Mouse (Mus musculus): ENCODE measurements around the gene Gm5129. TPM values are rescaled to one million over a fixed set of nuclear protein-coding genes. Genes with fewer than 3 reads are reported as not detected.
A peak's percentile ranks its signal among the peaks of the same experiment; 100 is the strongest.

Gm5129 gene
- polyA plus RNA-seq, 1 experiment from 2014 or later = not detected

DNA sequence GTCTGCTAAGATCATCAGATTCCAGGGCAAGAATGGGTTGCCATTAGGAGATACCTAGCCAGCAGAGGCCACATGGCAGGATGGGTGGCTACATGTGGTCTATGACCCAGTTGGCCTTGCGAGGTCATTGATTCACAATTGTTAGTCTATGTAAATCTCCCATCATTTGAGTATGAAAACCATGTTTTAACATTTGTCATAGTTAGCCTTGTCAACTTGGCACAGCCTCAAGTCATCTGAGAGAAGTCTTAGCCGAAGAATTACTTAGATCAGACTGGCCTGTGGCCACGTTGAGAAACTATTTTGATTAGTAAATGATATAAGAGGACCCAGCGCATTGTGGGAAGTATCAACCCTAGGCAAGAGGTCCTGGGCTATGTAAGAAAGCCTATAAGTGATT lies 28.5 kb downstream of the Gm5129 start:
- H3K27ac ChIP-seq (ENCODE audit: low read depth, low read length) = no peak overlapping the region
- H3K4me2 ChIP-seq (replicated peaks; ENCODE audit: low read depth, low read length) = no peak overlapping the region
- no peak overlapping the region for H3K4me3 ChIP-seq (ENCODE audit: low read depth, low read length)
- WGBS = 87% methylated on average over 4 of the region's 4 CpGs
- DNase-seq (ENCODE audit: low spot score) (no peak), ATAC-seq (ENCODE audit: low FRiP score) (no peak)
- no peaks in the 10 kb centered on the region for H3K9me3 ChIP-seq (ENCODE audit: control insufficient read depth, low read length)
- H3K36me3 ChIP-seq (ENCODE audit: control insufficient read depth, insufficient read depth, low read length) = no peaks in the 10 kb centered on the region
- no peak overlapping the region for H3K9ac ChIP-seq (ENCODE audit: low read depth, low read length)
- no peaks in the 10 kb centered on the region for H3K4me1 ChIP-seq (replicated peaks; ENCODE audit: control insufficient read depth, insufficient read depth, low read length)
- no peaks in the 10 kb centered on the region for H3K27me3 ChIP-seq (ENCODE audit: control insufficient read depth, insufficient read depth, low read length)

DNA sequence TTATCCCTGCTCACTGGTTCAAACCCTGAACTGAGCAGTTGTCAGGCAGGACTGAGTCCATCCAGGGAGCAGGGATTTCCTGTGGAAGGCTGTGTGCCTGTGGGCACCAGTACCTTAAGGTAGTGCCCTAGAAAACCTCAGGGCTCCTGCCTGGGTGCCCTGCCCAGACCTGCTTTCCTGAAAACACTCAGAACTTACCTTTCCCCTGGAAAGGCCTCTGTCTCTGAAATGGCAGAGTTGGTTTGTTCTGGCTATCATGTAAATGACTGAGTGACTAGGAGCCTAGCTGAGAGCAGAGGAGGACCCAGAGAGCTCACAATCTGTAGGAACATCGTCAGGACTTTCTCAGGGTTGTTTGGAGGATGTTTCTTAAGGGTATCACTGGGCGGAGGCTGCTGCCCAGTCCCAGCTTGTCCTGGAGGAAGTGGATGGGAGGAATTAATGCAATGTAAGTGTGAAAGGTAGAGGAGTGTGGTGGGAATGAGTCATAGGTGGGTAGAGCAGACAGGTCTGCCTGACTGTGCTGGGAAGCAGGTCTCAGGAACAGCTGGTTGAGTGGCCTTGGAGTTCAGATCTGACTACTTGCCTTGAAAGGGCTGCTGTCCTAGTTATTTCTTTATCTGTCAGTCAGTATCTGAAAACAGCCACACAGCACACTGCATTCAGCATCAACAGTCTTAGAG lies 36.1 kb downstream of the Gm5129 start:
- DNase-seq (ENCODE audit: low spot score) (no peak), ATAC-seq (ENCODE audit: low FRiP score) (no peak)
- Histone ChIP-seq H3K27ac (ENCODE audit: low read depth, low read length) (no peak overlapping the region), H3K4me1 (replicated peaks; ENCODE audit: control insufficient read depth, insufficient read depth, low read length) (no peaks in the 10 kb centered on the region), H3K9ac (ENCODE audit: low read depth, low read length) (no peak overlapping the region), H3K9me3 (ENCODE audit: control insufficient read depth, low read length) (no peaks in the 10 kb centered on the region), H3K36me3 (ENCODE audit: control insufficient read depth, insufficient read depth, low read length) (no peaks in the 10 kb centered on the region), H3K4me3 (ENCODE audit: low read depth, low read length) (no peak overlapping the region), H3K27me3 (ENCODE audit: control insufficient read depth, insufficient read depth, low read length) (no peaks in the 10 kb centered on the region), H3K4me2 (replicated peaks; ENCODE audit: low read depth, low read length) (no peak overlapping the region)
- 81% methylated on average over 2 of the region's 2 CpGs for WGBS

DNA sequence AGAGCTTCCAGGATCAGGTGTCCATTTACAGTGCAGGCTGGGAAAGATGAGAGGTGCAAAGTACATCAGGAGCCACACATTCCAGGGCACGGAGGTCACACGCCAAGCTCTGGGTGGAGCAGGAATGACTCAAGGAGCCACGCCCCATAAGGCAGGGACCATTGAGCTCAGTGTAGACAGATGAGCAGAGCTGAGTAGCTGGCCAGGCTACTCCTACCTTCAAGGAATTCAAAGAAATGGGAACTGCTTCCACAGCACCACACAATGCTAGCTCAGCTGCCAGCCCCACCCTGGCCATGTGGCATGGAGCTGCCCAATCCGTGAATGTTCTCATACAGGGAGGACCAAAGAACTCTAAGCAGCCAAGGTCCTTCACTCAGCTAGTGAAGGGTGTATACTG lies 37.2 kb downstream of the Gm5129 start:
- Histone ChIP-seq H3K9ac (ENCODE audit: low read depth, low read length) (no peak overlapping the region), H3K4me3 (ENCODE audit: low read depth, low read length) (no peak overlapping the region), H3K27me3 (ENCODE audit: control insufficient read depth, insufficient read depth, low read length) (no peaks in the 10 kb centered on the region), H3K36me3 (ENCODE audit: control insufficient read depth, insufficient read depth, low read length) (no peaks in the 10 kb centered on the region), H3K4me1 (replicated peaks; ENCODE audit: control insufficient read depth, insufficient read depth, low read length) (no peaks in the 10 kb centered on the region), H3K27ac (ENCODE audit: low read depth, low read length) (no peak overlapping the region), H3K9me3 (ENCODE audit: control insufficient read depth, low read length) (no peaks in the 10 kb centered on the region), H3K4me2 (replicated peaks; ENCODE audit: low read depth, low read length) (no peak overlapping the region)
- no peak for DNase-seq (ENCODE audit: low spot score)
- no peak for ATAC-seq (ENCODE audit: low FRiP score)
- WGBS = 82% methylated on average over 4 of the region's 4 CpGs

DNA sequence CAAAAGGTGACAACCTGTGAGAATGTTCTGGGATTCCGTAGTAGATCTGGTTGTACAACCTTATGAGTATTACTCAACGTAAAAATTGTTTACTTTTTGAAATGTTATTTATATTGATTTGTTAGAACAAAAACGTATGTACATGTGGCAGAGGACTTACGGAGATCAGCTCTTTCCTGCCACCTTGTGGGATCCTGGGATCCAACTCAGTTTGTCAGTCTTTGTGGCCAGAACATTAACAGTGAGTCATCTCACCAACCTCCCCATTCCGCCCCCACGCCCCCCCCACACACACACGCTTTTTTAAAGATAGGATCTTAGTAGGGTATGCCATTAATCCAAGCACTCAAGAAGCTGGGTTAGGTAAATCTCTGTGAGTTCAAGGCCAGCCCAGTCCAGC lies 47.4 kb downstream of the Gm5129 start:
- Histone ChIP-seq H3K9ac (ENCODE audit: low read depth, low read length) (no peak overlapping the region), H3K4me3 (ENCODE audit: low read depth, low read length) (no peak overlapping the region), H3K36me3 (ENCODE audit: control insufficient read depth, insufficient read depth, low read length) (no peaks in the 10 kb centered on the region), H3K27ac (ENCODE audit: low read depth, low read length) (no peak overlapping the region), H3K4me2 (replicated peaks; ENCODE audit: low read depth, low read length) (no peak overlapping the region), H3K4me1 (replicated peaks; ENCODE audit: control insufficient read depth, insufficient read depth, low read length) (no peaks in the 10 kb centered on the region), H3K27me3 (ENCODE audit: control insufficient read depth, insufficient read depth, low read length) (no peaks in the 10 kb centered on the region), H3K9me3 (ENCODE audit: control insufficient read depth, low read length) (no peaks in the 10 kb centered on the region)
- ATAC-seq (ENCODE audit: low FRiP score) (no peak), DNase-seq (ENCODE audit: low spot score) (no peak)
- WGBS = 72% methylated on average over 7 of the region's 7 CpGs

DNA sequence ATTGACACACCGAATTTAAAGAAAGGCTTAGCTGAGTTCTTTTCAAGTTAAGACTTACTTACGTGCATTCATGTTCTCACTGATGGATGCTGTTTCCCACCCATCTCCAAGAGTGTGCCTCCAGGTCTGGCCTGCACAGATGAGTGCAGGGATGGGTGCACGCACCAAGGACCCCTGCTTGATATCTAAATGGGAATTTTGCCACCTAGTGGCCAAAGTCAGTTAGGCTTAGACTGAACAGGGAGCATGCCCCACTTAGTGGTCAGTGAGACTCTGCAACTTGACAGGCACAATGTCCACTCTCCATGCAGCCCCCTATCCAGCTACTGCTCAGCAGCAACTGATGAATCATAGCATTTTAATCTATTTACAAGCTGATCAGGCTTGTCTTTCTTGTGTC lies 48.1 kb downstream of the Gm5129 start:
- peak; percentile 77 for DNase-seq (ENCODE audit: low spot score)
- Histone ChIP-seq H3K4me2 (replicated peaks; ENCODE audit: low read depth, low read length) (no peak overlapping the region), H3K4me1 (replicated peaks; ENCODE audit: control insufficient read depth, insufficient read depth, low read length) (no peaks in the 10 kb centered on the region), H3K9me3 (ENCODE audit: control insufficient read depth, low read length) (no peaks in the 10 kb centered on the region), H3K9ac (ENCODE audit: low read depth, low read length) (no peak overlapping the region), H3K4me3 (ENCODE audit: low read depth, low read length) (no peak overlapping the region), H3K36me3 (ENCODE audit: control insufficient read depth, insufficient read depth, low read length) (no peaks in the 10 kb centered on the region), H3K27me3 (ENCODE audit: control insufficient read depth, insufficient read depth, low read length) (no peaks in the 10 kb centered on the region), H3K27ac (ENCODE audit: low read depth, low read length) (no peak overlapping the region)
- peak; percentile 35; the same call in 1 of the 2 replicates for ATAC-seq (ENCODE audit: low FRiP score)
- WGBS = 60% methylated on average over 3 of the region's 3 CpGs

Other genes with a start within 250 kb of the Gm5129 start
- 31.0 and 36.4 TPM in 2 replicates for gene Ube3c, start 166.7 kb downstream of the Gm5129 start, polyA plus RNA-seq (2014; fragmentation: Nextera tagmentation; extraction: Ambion mirVana)
- 231 and 251 TPM in 2 replicates for gene Dnajb6, start 248 bp downstream of the Gm5129 start, polyA plus RNA-seq (2014; fragmentation: Nextera tagmentation; extraction: Ambion mirVana)